Mouse (Mus musculus) limb, embryonic 13.5 days (tissue): ENCODE measurements at regions not wholly inside any gene's neighbourhood (a gene's known extent, or its start where the extent isn't known, plus 50 kb on each side); places are given as distances from the start of the nearest gene placed in this dataset.
A peak's percentile ranks its signal among the peaks of the same experiment; 100 is the strongest.

Source experiments
- ATAC-seq: fragments of 200-750 bp; cut with Nextera tagmentation; 2 replicates; pipeline ENCODE4 v1.8.0; 2017; ENCODE audit warnings: low read depth, moderate number of reproducible peaks, moderate TSS enrichment; ENCODE audit not compliant: low FRiP score
- H3K27ac ChIP-seq: fragments of 300-500 bp; sonication (generic); 2 replicates; pipeline ENCODE4 v1.5.1; 2015; ENCODE audit warnings: inconsistent platforms, mild to moderate bottlenecking, moderate library complexity
- H3K27me3 ChIP-seq: fragments of 300-500 bp; sonication (generic); 2 replicates; pipeline ENCODE4 v1.6.1; 2015; ENCODE audit warnings: mild to moderate bottlenecking, inconsistent platforms
- H3K36me3 ChIP-seq: fragments of 300-500 bp; sonication (generic); 2 replicates; pipeline ENCODE4 v1.6.1; 2015; ENCODE audit warnings: inconsistent platforms, mild to moderate bottlenecking, moderate library complexity
- H3K4me1 ChIP-seq: fragments of 300-500 bp; sonication (generic); 2 replicates; pipeline ENCODE4 v1.6.1; 2015; ENCODE audit warnings: inconsistent platforms
- H3K4me2 ChIP-seq: fragments of 300-500 bp; sonication (generic); replicated peaks from 2 replicates; pipeline ENCODE4 v1.6.1; 2015; ENCODE audit warnings: inconsistent platforms, mild to moderate bottlenecking, moderate library complexity
- H3K4me3 ChIP-seq: fragments of 300-500 bp; sonication (generic); 2 replicates; pipeline ENCODE4 v1.5.1; 2015; ENCODE audit warnings: moderate library complexity, mild to moderate bottlenecking, inconsistent platforms
- H3K9ac ChIP-seq: fragments of 300-500 bp; sonication (generic); 2 replicates; pipeline ENCODE4 v1.6.1; 2015; ENCODE audit warnings: mild to moderate bottlenecking, inconsistent platforms
- H3K9me3 ChIP-seq: fragments of 300-500 bp; sonication (generic); 2 replicates; pipeline ENCODE4 v1.6.1; 2016; ENCODE audit warnings: inconsistent platforms
- WGBS: fragments of 180-500 bp; shearing (Covaris S2); methylation state at CpG from one replicate; pipeline ENCODE4 v1.1.7; 2015; 5-methylcytosine and 5-hydroxymethylcytosine counted together

GRCm38 (mm10) chr9:61681406-61681805 lies 232.9 kb downstream of the Rplp1 start:
- no peaks in the 10 kb centered on the region for H3K9me3 ChIP-seq
- H3K36me3 ChIP-seq, result no peaks in the 10 kb centered on the region
- H3K4me3 ChIP-seq, result no peak overlapping the region
- ATAC-seq, result no peak
- peaks cover 42% of the 10 kb centered on the region for H3K27me3 ChIP-seq
- 42% methylated on average over 5 of the region's 5 CpGs for WGBS
- peaks cover 53% of the 10 kb centered on the region for H3K4me1 ChIP-seq
- no peak overlapping the region for H3K27ac ChIP-seq
- H3K4me2 ChIP-seq, result no peak overlapping the region
- H3K9ac ChIP-seq, result no peak overlapping the region

- H3K4me1 ChIP-seq, result peaks cover 58% of the 10 kb centered on the region
- ATAC-seq, result no peak
- no peaks in the 10 kb centered on the region for H3K9me3 ChIP-seq
- no peaks in the 10 kb centered on the region for H3K36me3 ChIP-seq
- no peak overlapping the region for H3K4me2 ChIP-seq
- WGBS, result 36% methylated on average over 6 of the region's 6 CpGs
- no peak overlapping the region for H3K27ac ChIP-seq
- peaks cover 38% of the 10 kb centered on the region for H3K27me3 ChIP-seq
- no peak overlapping the region for H3K4me3 ChIP-seq
- no peak overlapping the region for H3K9ac ChIP-seq
Observed at GRCm38 (mm10) chr9:61680911-61681311, 233.4 kb downstream of the Rplp1 start.

GRCm38 (mm10) chr9:61679686-61680085 lies 234.7 kb downstream of the Rplp1 start:
- WGBS, result 82% methylated on average over 6 of the region's 6 CpGs
- no peaks in the 10 kb centered on the region for H3K9me3 ChIP-seq

GRCm38 (mm10) chr9:61677603-61678002 lies 236.7 kb downstream of the Rplp1 start:
- Histone ChIP-seq H3K4me1 (peaks cover 64% of the 10 kb centered on the region), H3K36me3 (no peaks in the 10 kb centered on the region), H3K9me3 (no peaks in the 10 kb centered on the region), H3K9ac (no peak overlapping the region), H3K27ac (no peak overlapping the region), H3K27me3 (peaks cover 11% of the 10 kb centered on the region; the same call in 1 of the 2 replicates), H3K4me3 (no peak overlapping the region), H3K4me2 (no peak overlapping the region)
- 67% methylated on average over 3 of the region's 3 CpGs for WGBS
- ATAC-seq, result no peak

More at GRCm38 (mm10) chr9:61679686-61680085, 234.7 kb downstream of the Rplp1 start:
- Histone ChIP-seq H3K9ac (no peak overlapping the region), H3K4me2 (no peak overlapping the region), H3K27me3 (peaks cover 31% of the 10 kb centered on the region), H3K36me3 (no peaks in the 10 kb centered on the region), H3K27ac (no peak overlapping the region), H3K4me1 (peaks cover 65% of the 10 kb centered on the region), H3K4me3 (no peak overlapping the region)
- no peak for ATAC-seq

GRCm38 (mm10) chr9:61677037-61677436 lies 237.3 kb downstream of the Rplp1 start:
- H3K27ac ChIP-seq, result no peak overlapping the region
- 51% methylated on average over 11 of the region's 11 CpGs for WGBS

GRCm38 (mm10) chr9:61675366-61675765 lies 239.0 kb downstream of the Rplp1 start:
- H3K36me3 ChIP-seq, result no peaks in the 10 kb centered on the region
- no peak overlapping the region for H3K4me3 ChIP-seq
- H3K27ac ChIP-seq, result no peak overlapping the region
- no peak overlapping the region for H3K9ac ChIP-seq
- 86% methylated on average over 2 of the region's 2 CpGs for whole genome bisulfite sequencing
- H3K27me3 ChIP-seq, result peaks cover 5% of the 10 kb centered on the region; the same call in 1 of the 2 replicates
- ATAC-seq, result no peak
- H3K9me3 ChIP-seq, result 0 out of 2 replicates have a peak, but pooled peaks cover 4% of the 10 kb centered on the region
- peaks cover 44% of the 10 kb centered on the region for H3K4me1 ChIP-seq
- H3K4me2 ChIP-seq, result no peak overlapping the region

More at GRCm38 (mm10) chr9:61677037-61677436, 237.3 kb downstream of the Rplp1 start:
- Histone ChIP-seq H3K4me2 (no peak overlapping the region), H3K9ac (no peak overlapping the region), H3K27me3 (peaks cover 5% of the 10 kb centered on the region; the same call in 1 of the 2 replicates), H3K9me3 (no peaks in the 10 kb centered on the region), H3K36me3 (no peaks in the 10 kb centered on the region), H3K4me1 (peaks cover 59% of the 10 kb centered on the region), H3K4me3 (no peak overlapping the region)
- no peak for ATAC-seq

GRCm38 (mm10) chr9:61673575-61674203 lies 240.7 kb downstream of the Rplp1 start:
- H3K9ac ChIP-seq, result no peak overlapping the region
- peaks cover 38% of the 10 kb centered on the region for H3K4me1 ChIP-seq

GRCm38 (mm10) chr9:61670986-61671385 lies 243.4 kb downstream of the Rplp1 start:
- Histone ChIP-seq H3K9me3 (0 out of 2 replicates have a peak, but pooled peaks cover 4% of the 10 kb centered on the region), H3K27me3 (no peaks in the 10 kb centered on the region), H3K9ac (no peak overlapping the region), H3K4me3 (no peak overlapping the region), H3K36me3 (no peaks in the 10 kb centered on the region), H3K27ac (no peak overlapping the region), H3K4me1 (peaks cover 23% of the 10 kb centered on the region), H3K4me2 (no peak overlapping the region)
- WGBS, result 82% methylated on average over 4 of the region's 4 CpGs
- no peak for ATAC-seq

More at GRCm38 (mm10) chr9:61673575-61674203, 240.7 kb downstream of the Rplp1 start:
- Histone ChIP-seq H3K4me3 (no peak overlapping the region), H3K9me3 (0 out of 2 replicates have a peak, but pooled peaks cover 4% of the 10 kb centered on the region), H3K27me3 (no peaks in the 10 kb centered on the region), H3K27ac (peak overlapping the region; percentile 70), H3K36me3 (no peaks in the 10 kb centered on the region), H3K4me2 (peak overlapping the region; percentile 7)
- 18% methylated on average over 16 of the region's 16 CpGs for WGBS
- ATAC-seq, result peak; percentile 75

- H3K4me1 ChIP-seq, result peaks cover 15% of the 10 kb centered on the region
- no peaks in the 10 kb centered on the region for H3K27me3 ChIP-seq
- no peak overlapping the region for H3K4me3 ChIP-seq
- H3K36me3 ChIP-seq, result no peaks in the 10 kb centered on the region
- ATAC-seq, result no peak
- no peak overlapping the region for H3K9ac ChIP-seq
- no peak overlapping the region for H3K27ac ChIP-seq
- 0 out of 2 replicates have a peak, but pooled peaks cover 4% of the 10 kb centered on the region for H3K9me3 ChIP-seq
- WGBS, result 29% methylated on average over 10 of the region's 10 CpGs
- H3K4me2 ChIP-seq, result no peak overlapping the region
Observed at GRCm38 (mm10) chr9:61669729-61670520, 244.4 kb downstream of the Rplp1 start.

- Histone ChIP-seq H3K4me2 (no peak overlapping the region), H3K36me3 (no peaks in the 10 kb centered on the region), H3K4me1 (peaks cover 10% of the 10 kb centered on the region), H3K9me3 (0 out of 2 replicates have a peak, but pooled peaks cover 4% of the 10 kb centered on the region), H3K27me3 (no peaks in the 10 kb centered on the region), H3K9ac (no peak overlapping the region), H3K4me3 (no peak overlapping the region), H3K27ac (no peak overlapping the region)
- WGBS, result 80% methylated on average over 8 of the region's 8 CpGs
- no peak for ATAC-seq
Observed at GRCm38 (mm10) chr9:61668723-61669122, 245.6 kb downstream of the Rplp1 start.

GRCm38 (mm10) chr9:61668157-61668697 lies 246.1 kb downstream of the Rplp1 start:
- H3K9me3 ChIP-seq, result 0 out of 2 replicates have a peak, but pooled peaks cover 4% of the 10 kb centered on the region
- 80% methylated on average over 1 of the region's 1 CpGs for WGBS
- H3K4me2 ChIP-seq, result no peak overlapping the region
- no peaks in the 10 kb centered on the region for H3K27me3 ChIP-seq
- no peak overlapping the region for H3K4me3 ChIP-seq
- no peak overlapping the region for H3K27ac ChIP-seq
- no peak overlapping the region for H3K9ac ChIP-seq
- H3K36me3 ChIP-seq, result no peaks in the 10 kb centered on the region
- peaks cover 5% of the 10 kb centered on the region for H3K4me1 ChIP-seq
- ATAC-seq, result no peak

- H3K4me2 ChIP-seq, result no peak overlapping the region
- H3K27ac ChIP-seq, result no peak overlapping the region
- no peaks in the 10 kb centered on the region for H3K36me3 ChIP-seq
- H3K27me3 ChIP-seq, result no peaks in the 10 kb centered on the region
- no peak for ATAC-seq
- H3K9me3 ChIP-seq, result 0 out of 2 replicates have a peak, but pooled peaks cover 4% of the 10 kb centered on the region
- 67% methylated on average over 4 of the region's 4 CpGs for WGBS
- no peak overlapping the region for H3K9ac ChIP-seq
- H3K4me3 ChIP-seq, result no peak overlapping the region
- H3K4me1 ChIP-seq, result no peaks in the 10 kb centered on the region
Observed at GRCm38 (mm10) chr9:61667453-61668074, 246.8 kb downstream of the Rplp1 start.
